Mouse (Mus musculus): ENCODE measurements around the gene Dedd2. TPM values are rescaled to one million over a fixed set of nuclear protein-coding genes. Genes with fewer than 3 reads are reported as not detected.

The Dedd2 gene
- polyA plus RNA-seq, 1 experiment from 2014 or later: 19.2 TPM

DNA sequence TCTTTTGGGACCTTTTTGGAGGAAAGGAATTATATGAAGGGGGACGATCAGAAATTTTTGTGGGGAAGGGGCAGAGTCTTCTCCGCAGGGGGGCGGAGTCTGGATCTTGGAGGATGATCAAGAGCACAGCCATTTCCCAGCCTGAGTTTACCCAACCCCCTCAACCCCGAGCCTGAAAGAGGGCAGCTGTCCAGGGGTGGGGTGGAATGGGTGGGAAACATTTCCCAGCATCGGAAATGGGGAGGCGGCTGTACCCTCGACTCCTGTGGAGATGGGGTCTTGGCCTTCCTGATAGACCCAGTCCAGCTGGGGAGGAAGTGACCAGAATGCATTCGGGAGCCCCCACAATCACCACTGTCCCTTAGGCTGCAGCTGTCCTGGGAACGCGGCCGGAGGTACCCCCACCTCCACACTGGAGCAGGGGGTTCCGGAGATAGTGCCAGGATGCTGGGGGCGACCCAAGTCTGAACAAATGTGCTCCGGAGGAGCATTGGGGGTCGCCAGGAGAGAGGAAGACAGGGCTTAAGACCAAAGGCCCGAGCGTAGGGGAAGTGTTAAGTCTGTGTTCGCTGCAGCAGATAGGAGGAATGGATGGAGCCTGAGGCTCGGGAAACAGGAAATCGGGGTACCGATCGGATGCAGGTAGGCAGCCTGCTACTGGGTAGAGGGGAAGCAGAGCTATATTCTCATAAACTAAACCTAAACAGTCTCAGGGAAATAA, 30.8 kb upstream of the Dedd2 start:
- WGBS (ENCODE audit: insufficient replicate concordance): 8% methylated on average over 22 of the region's 22 CpGs
- no peaks in the 10 kb centered on the region for H3K9me3 ChIP-seq (ENCODE audit: low read length)
- ATAC-seq (no peak), DNase-seq (peak; percentile 52)
- H3K36me3 ChIP-seq (replicated peaks; ENCODE audit: insufficient read depth, low read length): no peaks in the 10 kb centered on the region
- H3K27ac ChIP-seq (ENCODE audit: low read depth): peak overlapping the region; percentile 77
- H3K27me3 ChIP-seq (ENCODE audit: insufficient read depth, low read length): no peaks in the 10 kb centered on the region
- H3K4me1 ChIP-seq (ENCODE audit: insufficient read depth): peaks cover 40% of the 10 kb centered on the region
- peak overlapping the region; percentile 88 for H3K4me2 ChIP-seq (ENCODE audit: low read depth, low read length)
- H3K9ac ChIP-seq (replicated peaks): peak overlapping the region; percentile 91
- no peak for TF ChIP-seq CTCF (IDR thresholded peaks at IDR 0.05; ENCODE audit: low read depth)
- TF ChIP-seq EP300 (IDR thresholded peaks at IDR 0.05; ENCODE audit: low read depth): no peak
- peak overlapping the region; percentile 74 for H3K4me3 ChIP-seq (ENCODE audit: low read depth, low read length)

DNA sequence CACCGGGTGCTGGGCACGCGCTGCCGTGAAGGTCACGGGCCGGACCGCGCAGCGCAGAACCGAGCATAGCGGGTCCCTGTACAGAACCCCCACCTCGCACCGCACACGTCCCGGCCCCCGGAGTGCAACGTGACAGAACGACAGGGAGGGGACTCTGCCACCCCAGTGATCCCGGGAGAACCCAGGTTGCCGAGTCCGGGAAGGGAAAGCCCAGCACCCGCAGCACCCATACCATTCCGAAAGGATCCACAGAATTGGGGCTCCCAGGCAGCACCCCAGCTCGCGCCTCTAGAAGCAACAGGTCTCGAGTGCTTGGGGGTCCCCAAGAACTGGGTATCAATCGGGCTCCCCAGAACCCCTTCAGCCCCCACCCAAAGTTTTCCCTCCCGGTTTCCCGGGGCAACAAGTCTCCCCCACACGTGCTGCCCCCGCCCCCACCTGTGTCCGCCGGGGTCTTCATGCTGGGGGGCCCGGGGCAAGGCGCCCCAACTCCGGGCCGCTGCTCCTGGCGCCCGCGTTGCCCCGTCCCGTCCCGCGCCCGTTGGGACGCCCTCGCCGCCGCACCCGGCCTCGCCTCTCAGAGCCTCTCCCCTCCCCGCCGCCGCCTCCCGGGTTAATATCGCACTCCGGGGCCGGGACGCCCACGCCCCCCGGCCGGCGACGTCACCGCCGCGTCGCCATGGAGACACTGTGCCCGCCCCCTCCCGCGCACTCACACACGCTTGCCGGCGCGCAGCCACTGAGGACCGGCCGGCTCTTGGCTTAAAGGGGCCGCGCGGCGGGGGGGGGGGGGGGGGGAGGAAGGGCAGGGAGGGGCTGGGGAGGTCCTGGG, 29.9 kb upstream of the Dedd2 start, which contains the start of gene Erf:
Gene Erf, minus strand, starts transcription at position 621 of the 832 bp plus-strand sequence.
- WGBS (ENCODE audit: insufficient replicate concordance): under 1% methylated on average over 64 of the region's 81 CpGs
- H3K27me3 ChIP-seq (ENCODE audit: insufficient read depth, low read length): no peaks in the 10 kb centered on the region
- DNase-seq: peak; percentile 97
- peak within 1 kb of the TSS; percentile 74 for H3K4me3 ChIP-seq (ENCODE audit: low read depth, low read length)
- ATAC-seq: peak; percentile 85
- H3K9me3 ChIP-seq (ENCODE audit: low read length): no peaks in the 10 kb centered on the region
- peaks cover 41% of the 10 kb centered on the region for H3K4me1 ChIP-seq (ENCODE audit: insufficient read depth)
- H3K27ac ChIP-seq (ENCODE audit: low read depth): peak within 1 kb of the TSS; percentile 97
- TF ChIP-seq CTCF (IDR thresholded peaks at IDR 0.05; ENCODE audit: low read depth): no peak
- H3K4me2 ChIP-seq (ENCODE audit: low read depth, low read length): peak within 1 kb of the TSS; percentile 88
- peaks cover 9% of the 10 kb centered on the region; the same call in 1 of the 2 replicates for H3K36me3 ChIP-seq (replicated peaks; ENCODE audit: insufficient read depth, low read length)
- H3K9ac ChIP-seq (replicated peaks): peak within 1 kb of the TSS; percentile 91

DNA sequence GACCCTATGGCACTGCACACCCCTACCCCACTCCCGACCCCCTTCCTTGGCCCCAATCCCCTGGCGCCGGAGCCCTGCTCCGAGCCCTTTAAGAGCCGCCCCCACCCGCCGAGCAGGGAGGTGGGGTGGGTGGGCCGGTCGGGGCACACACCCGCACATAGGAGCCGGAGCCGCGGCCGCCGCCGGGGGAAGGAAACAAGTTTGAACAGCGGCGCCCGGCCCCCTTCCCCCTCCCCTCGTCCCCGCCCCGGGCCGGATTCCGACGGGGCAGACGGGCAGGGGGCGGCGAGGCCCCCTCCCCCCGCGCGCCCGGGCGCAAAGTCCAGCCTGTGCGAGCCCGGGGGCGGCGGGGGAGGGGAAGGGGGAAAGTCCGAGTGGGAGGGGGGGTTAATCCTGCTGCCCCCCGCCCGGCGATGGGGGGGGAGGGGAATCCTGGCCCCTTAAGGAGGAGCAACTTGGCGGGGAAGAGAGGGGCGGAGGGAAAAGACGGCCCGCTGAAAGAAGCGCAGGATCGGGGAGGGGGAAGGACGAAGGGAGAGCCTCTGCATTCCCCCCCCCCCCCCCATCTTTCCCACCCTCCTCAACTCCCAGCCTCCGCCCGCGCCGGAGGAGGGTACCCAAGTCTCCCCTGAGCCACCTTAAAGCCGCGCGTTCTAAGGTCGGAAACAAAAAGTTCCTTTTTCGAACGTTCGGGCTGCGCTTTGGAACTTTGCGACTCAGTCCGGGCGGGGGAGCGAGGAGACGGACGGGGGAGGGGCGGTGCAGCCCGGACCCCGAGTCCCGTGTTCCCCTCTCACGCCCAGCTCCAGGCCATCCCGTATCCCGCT, 29.1 kb upstream of the Dedd2 start:
- DNase-seq (peak; percentile 81), ATAC-seq (peak; percentile 50)
- Histone ChIP-seq H3K4me2 (ENCODE audit: low read depth, low read length) (peak overlapping the region; percentile 88), H3K27ac (ENCODE audit: low read depth) (peak overlapping the region; percentile 97), H3K36me3 (replicated peaks; ENCODE audit: insufficient read depth, low read length) (peaks cover 16% of the 10 kb centered on the region; the same call in 1 of the 2 replicates), H3K4me3 (ENCODE audit: low read depth, low read length) (peak overlapping the region; percentile 74), H3K4me1 (ENCODE audit: insufficient read depth) (peaks cover 41% of the 10 kb centered on the region), H3K27me3 (ENCODE audit: insufficient read depth, low read length) (no peaks in the 10 kb centered on the region), H3K9me3 (ENCODE audit: low read length) (no peaks in the 10 kb centered on the region), H3K9ac (replicated peaks) (peak overlapping the region; percentile 91)
- 2% methylated on average over 36 of the region's 73 CpGs for WGBS (ENCODE audit: insufficient replicate concordance)
- no peak for TF ChIP-seq CTCF (IDR thresholded peaks at IDR 0.05; ENCODE audit: low read depth)
- no peak for TF ChIP-seq EP300 (IDR thresholded peaks at IDR 0.05; ENCODE audit: low read depth)

DNA sequence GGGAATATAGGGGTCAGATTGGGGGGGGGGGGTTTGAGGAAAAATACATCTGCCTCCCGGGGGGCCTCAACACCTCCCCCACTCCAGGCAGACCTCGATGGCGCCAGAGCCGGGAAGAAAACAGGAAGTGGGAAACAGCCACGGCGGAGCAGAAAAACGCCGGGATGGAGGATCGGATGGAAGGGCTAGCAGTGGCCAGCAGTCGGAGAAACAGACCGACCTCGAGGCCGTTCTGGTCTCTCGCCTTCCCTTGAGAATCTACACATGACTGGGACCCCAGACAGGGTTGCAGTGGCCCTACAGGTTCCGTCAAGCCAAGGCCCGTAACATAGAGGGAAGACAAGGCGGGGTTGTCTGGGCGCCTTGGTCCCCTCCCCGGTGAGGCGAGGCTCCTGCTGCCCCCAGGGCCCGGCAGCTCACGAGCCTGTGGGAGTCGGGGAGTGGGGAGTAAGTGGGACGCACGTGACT, 28.5 kb upstream of the Dedd2 start:
- peaks cover 17% of the 10 kb centered on the region; the same call in 1 of the 2 replicates for H3K36me3 ChIP-seq (replicated peaks; ENCODE audit: insufficient read depth, low read length)
- TF ChIP-seq EP300 (IDR thresholded peaks at IDR 0.05; ENCODE audit: low read depth) (no peak), CTCF (IDR thresholded peaks at IDR 0.05; ENCODE audit: low read depth) (no peak)
- peak overlapping the region; percentile 91 for H3K9ac ChIP-seq (replicated peaks)
- peak overlapping the region; percentile 88 for H3K4me2 ChIP-seq (ENCODE audit: low read depth, low read length)
- H3K27ac ChIP-seq (ENCODE audit: low read depth): peak overlapping the region; percentile 97
- WGBS (ENCODE audit: insufficient replicate concordance): under 1% methylated on average over 23 of the region's 25 CpGs
- DNase-seq (no peak), ATAC-seq (peak; percentile 5)
- H3K27me3 ChIP-seq (ENCODE audit: insufficient read depth, low read length): no peaks in the 10 kb centered on the region
- H3K9me3 ChIP-seq (ENCODE audit: low read length): no peaks in the 10 kb centered on the region
- peak overlapping the region; percentile 74 for H3K4me3 ChIP-seq (ENCODE audit: low read depth, low read length)
- peaks cover 41% of the 10 kb centered on the region for H3K4me1 ChIP-seq (ENCODE audit: insufficient read depth)

DNA sequence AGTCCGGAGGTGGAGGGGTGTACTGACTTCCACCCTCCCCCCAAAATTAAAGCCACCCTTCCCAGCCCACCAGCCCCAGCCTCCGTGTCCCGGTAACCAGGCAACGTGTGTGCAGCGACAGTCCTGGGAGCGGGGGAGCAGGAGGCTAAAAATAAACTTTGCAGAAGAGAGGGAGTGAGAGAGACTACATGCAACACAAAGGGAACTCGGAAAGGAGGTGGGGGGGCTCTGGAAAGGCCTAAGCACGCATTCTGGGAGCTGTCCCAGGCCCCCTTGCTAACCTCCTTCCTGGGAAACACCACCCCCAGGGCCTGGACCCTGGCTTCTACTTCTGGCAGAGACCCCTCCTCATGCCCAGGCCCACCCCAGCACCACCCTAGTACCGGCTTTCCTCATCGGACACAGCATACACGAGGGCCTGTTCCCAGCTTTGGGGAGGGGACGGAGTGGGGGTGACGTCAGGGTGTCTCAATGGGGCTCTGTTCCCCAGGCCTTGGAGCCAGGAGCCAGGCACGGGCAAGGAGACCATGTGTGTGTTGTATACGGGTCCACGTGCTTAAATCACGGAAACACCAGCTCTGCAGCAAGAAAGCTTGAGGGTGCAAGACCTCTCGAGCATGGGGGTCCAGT, 27.7 kb upstream of the Dedd2 start:
- no peak for ATAC-seq
- peaks cover 41% of the 10 kb centered on the region for H3K4me1 ChIP-seq (ENCODE audit: insufficient read depth)

More for the DNA sequence above, 27.7 kb upstream of the Dedd2 start:
- Histone ChIP-seq H3K36me3 (replicated peaks; ENCODE audit: insufficient read depth, low read length) (peaks cover 19% of the 10 kb centered on the region; the same call in 1 of the 2 replicates), H3K27me3 (ENCODE audit: insufficient read depth, low read length) (no peaks in the 10 kb centered on the region), H3K9me3 (ENCODE audit: low read length) (no peaks in the 10 kb centered on the region), H3K9ac (replicated peaks) (peak overlapping the region; percentile 91), H3K27ac (ENCODE audit: low read depth) (peak overlapping the region; percentile 97), H3K4me2 (ENCODE audit: low read depth, low read length) (peak overlapping the region; percentile 88), H3K4me3 (ENCODE audit: low read depth, low read length) (peak overlapping the region; percentile 74)
- no peak for TF ChIP-seq CTCF (IDR thresholded peaks at IDR 0.05; ENCODE audit: low read depth)
- TF ChIP-seq EP300 (IDR thresholded peaks at IDR 0.05; ENCODE audit: low read depth): no peak
- 5% methylated on average over 18 of the region's 18 CpGs for WGBS (ENCODE audit: insufficient replicate concordance)
- peak; percentile 44 for DNase-seq

All from liver, postnatal 0 days (tissue).